Mouse (Mus musculus) cerebellum, adult 9-11 months (tissue): Measurements from ENCODE around the gene Zfp629.

ENCODE experiments used
- DNase-seq: peaks from one replicate; pipeline ENCODE4 v3.0.0; 2022

The Zfp629 gene

GRCm38 (mm10) chr7:127561340-127561858 is 54.2 kb downstream of the Zfp629 start, which contains the start of gene Tmem265:
Gene Tmem265, plus strand, starts transcription at chr7:127561390.
- no peak for DNase-seq

- DNase-seq, result no peak
Measured at GRCm38 (mm10) chr7:127560580-127560979, 55.0 kb downstream of the Zfp629 start.
